Mouse (Mus musculus): ENCODE measurements around the gene Hoxa6.

Gene Hoxa6

DNA sequence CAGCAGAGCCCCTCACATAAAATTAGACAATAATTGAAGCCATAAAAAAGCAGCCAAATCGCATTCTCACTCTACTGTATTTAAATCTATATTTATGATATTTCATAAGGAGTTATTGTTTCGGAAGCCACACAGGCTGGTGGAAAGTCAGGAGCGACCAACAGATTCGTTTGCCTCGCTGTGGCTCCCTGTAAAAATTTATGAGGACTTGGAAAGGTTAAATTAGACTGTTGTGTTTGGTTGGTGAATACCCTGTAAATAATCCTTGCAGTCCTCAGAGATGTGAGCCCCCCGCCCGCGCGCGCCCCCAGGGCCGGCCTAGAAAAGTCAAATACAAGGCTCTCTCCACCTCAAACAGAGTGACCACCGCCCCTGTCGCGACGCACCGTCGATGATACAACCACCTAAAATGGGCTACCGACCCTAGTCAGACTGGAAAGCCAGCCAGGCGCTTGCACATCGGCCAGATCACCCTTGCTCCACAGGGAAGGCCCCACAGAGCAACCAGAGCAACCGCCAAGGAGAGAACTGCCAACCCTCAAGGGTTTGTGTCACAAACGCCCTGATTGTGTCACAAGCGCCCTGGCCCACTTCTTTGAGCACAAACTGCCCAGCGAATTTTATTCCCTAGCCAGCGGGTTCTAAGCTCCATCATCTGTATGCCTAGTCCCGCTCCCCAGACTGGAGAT is 18.2 kb upstream of the Hoxa6 start:
- DNase-seq = no peak

DNA sequence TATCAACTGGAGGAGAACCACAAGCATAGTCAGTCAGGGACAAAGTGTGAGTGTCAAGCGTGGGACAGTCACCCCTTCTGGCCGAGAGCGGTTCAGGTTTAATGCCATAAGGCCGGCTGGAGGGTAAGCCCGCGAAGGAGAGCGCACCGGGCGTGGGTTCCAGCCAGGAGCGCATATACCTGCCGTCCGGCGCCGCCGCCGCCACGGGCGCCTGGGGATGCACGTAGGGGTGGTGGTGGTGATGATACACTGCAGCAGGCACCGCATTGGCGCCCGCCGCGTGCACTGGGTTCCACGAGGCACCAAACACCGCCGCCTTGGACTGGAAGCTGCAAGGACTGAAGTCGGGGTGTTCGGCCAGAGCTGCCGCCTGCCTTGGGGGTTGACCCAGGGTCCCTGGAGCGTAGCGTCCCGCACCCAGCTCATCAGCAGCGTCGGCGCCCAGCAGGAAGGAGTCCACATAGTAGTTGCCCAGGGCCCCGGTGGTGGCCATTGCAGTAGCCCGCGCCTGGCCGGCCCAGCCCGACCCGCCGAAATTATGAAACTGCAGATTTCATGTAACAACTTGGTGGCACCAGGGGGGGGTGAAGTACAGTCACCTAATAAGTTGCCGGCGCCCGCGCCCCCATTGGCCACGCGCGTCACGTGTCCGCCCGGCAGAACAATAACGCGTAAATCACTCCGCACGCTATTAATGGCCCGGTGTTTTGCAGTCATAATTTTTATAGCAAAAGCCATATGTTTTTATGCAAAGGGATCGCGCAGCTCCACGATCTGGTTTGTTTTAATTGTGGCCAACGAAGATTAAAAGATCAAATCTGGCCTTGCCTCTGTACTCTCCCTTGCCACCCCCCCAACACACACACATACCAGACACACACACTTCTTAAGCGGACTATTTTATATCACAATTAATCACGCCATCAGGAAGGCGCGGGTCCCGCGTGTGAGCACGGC is 17.4 kb upstream of the Hoxa6 start:
- DNase-seq = no peak

DNA sequence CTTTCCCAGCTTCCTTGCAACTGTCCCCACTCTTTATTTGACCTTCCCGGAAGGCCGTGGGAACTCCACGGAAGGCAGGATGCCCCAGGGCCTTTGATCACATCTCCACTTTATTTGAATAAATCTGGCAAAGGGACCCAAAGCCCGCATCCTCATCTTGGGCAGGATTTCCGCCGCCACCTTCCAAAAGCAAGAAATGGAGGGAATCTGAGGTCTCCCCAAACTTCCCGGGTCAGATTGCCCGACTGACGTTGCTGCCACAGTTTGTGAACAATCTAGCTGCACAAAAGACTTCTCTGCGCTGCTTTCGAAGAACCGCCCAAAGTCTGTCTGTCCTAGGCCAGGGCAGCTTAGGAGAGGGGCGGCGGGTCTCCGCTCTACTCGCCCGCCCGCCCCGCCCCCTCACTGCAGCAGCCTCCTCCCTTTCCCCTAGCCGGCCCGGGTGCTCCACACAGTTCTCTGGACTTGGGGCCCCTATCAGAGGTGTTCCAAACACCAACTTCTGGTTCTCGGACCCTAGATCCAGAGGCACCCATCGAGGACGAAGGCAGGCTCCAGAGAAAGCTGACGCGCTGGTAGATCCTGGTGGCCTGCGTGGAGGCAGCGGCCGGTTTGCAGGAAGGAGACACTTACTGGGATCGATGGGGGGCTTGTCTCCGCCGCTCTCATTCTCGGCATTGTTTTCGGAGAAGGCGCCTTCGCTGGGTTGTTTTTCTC is 16.5 kb upstream of the Hoxa6 start:
- no peak for DNase-seq

DNA sequence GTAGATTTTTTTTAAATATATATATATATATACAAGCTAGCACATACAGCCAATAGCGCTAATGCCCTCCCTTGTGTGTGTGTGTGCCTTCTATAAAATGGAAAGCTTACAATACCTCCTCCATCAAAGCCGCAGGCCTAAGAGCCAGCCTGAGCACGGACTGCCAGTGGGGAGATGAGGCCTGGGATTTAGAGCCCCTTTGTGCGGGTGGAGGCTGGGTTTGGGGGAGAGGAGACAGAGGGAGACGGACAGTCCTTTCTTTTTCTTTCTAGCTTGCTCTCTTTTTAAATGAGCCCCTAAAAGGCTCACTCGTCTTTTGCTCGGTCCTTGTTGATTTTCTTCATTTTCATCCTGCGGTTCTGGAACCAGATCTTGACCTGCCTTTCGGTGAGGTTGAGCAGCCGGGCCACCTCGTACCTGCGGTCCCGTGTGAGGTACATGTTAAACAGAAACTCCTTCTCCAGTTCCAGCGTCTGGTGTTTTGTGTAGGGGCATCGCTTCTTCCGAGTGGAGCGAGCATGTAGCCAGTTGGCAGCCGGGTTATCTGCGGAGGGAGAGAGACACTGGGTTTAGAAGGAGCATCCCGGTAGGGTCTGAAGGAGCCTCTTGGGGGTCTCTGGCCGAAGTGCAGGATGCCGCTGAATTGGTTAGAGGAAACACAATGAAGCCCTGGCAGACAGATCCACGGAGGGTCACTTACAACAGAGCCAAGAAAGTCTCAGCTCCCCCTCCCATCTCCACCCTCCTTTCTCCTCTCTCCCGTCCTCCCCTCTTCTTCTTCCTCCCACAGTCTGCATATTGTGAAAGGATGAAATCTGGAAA is 15.6 kb upstream of the Hoxa6 start:
- DNase-seq = no peak

DNA sequence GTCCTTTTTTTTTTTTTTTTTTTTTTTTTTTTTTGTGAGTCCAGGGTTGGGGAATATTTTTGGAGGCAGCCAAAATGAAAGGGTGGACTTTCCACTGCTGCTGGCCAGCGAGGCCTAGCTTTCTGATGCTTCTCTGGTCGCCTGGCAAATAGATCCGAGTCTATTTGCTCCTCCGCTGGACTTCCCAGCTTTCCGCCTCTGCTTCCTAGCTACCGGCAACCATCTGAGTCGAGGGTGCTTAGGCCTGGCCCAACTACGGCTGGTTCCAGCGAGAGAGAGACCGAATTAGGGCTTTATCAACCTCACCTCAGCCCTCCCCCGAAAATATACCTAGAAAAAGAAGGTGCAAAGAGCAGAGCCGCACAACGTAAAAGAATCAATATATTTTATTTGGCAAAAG is 14.2 kb upstream of the Hoxa6 start:
- no peak for DNase-seq

DNA sequence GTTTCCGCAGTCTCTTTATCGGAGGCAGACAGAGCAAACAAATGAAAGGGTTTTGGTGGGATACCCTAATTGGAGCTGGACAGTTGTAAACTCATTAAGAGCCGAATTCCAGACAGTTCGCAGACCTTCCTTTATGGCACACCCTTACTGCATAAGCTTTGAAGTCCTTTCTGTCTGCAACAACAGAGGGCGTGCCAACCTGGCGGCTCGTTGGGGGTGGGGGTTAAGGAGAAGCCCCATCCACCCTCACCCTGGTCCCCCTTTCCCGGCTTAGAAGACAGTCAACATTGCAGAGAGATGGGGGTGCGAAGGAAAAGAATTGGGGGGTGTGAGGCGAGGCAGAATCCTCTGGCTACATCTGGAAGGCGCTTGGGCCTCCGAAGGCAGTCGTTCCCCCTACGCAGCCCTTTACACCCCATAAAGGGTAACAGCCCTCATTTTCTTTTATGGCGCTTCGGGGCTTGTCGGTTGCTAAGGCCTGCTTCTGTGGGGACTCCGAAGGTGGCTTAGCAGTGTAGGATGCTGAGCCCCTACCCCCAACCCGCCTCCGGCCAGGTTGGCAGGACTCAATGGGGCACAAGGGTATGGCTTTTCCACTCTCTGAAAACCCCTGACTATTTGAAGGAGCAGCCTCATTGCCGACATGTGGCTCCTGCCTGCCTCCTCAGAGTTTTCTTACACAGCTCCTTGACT is 13.6 kb upstream of the Hoxa6 start:
- no peak for DNase-seq

DNA sequence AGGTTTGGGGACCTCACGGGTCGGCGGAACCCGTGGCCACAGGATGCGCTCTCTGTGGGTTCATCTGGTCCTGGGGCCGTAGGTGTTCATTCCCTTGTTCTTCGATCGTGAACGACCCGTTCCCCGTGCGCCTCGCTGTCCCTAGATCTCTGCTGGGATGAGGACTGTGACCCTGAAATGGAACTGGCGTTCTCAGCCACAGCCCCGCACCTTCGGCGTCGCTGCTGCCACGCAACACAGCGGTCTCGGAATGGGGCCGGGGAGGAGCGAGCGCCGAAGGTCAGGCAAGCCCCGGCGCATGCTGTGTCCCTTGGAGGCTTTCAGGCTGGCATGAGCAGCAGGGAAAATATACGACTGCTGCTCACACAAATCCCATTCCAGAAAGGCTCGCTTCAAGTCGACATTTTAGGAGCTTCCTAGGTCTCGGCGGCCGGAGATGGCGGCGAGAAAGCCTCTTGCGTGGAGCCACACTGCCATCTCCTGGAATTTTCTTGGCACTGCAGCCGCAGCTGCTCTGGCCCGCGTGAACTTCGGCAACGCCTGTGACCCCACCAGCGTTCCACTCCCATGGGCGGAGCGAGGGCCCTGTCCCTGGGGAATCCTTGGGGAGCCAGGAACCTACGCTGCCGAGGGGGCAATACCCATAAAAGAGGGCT is 12.9 kb upstream of the Hoxa6 start, which contains the start of gene Hoxa7:
Gene Hoxa7, minus strand, starts transcription at position 518 of the 656 bp plus-strand sequence.
- DNase-seq = peak; percentile 70

DNA sequence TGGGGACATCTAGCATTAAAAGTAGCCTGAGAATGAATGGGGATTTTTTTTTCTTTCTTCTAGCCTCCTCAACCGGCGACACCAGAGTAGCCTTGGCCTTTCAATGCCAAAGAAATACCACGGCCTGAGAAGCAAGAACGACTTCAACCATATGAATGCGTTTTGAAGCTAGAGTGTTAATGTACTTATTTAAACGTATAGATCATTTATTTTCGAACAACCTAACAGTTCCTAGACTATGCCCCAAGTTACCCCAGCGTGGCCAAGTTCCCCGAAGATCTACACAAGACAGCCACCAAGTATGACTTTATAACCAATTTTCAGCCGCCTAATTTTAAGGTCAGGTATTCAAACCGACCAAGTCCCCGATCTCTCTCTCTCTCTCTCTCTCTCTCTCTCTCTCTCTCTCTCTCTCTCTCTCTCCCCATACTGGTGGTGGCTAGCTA is 12.4 kb upstream of the Hoxa6 start:
- DNase-seq = no peak

DNA sequence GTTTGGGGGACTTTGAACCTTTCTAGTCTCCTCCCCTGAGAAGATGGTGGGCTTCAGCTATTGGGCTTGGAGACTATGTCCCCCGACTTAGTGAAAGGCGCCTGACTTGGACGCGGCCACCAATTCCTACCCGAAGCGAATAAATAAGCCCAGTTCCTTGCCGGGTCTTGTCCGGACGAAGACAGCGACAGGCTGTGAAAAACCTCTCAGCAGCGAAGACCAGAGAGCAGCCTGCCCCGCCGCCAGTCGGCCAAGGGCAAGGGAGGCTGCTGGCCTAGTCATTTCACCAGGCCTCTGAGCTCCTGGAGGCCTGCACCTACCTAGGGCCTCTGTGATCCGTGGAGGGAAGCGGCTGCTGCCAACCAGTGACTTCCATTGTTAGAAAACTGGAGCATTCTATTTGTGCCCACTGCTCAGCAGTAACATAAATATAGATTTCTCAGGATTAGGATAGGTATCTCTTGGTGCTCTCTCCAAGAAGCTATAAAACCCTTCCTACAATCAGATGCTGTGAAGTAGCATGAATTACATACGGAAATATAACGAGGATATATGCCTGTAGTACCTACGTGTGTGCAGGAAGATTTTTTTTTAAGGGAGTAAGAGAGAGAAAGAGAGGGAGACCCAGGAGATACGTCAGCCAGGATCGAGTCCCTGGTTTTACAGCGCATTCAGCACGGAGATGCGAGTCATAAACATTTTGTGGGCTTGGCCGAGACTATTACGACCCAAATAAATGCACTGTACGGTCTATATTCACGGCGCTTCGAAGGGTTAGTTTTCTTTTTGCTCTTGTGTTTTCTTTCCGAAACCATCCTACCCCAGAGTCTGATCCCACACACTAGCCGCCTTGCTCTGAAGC is 11.7 kb upstream of the Hoxa6 start:
- DNase-seq = no peak

DNA sequence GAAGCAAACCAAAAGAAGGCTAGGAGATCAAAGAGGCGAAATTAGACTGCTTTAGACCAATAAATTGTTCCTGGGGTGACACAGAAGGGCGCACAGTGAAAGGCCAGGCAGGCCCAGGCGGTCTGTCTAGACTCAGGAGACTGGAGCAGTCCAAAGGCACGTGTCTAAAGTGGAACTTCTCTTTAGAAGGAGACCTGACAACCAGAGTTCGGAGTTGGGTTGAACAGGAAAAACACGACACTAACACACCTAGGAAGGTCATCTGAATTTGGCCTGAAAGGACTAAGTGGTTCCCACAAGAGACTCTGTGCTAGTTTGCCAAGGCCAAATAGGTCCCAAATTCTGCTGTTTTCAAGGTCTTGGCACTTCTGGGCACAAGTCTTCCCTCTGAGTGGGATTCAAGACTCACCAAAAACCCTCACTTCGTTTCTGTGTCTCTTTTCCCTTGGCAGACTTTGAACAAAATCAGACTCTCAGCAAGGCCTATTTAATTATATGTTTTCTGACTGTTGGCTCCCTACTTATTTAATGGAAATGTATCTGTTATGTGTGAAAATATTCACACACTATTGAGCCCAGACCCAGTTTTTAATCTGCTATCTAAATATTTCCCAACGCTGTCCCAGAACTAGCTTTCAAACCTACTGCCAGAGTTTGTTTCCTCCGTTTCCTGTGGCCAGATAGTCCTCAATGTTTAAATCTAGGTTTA is 10.9 kb upstream of the Hoxa6 start:
- no peak for DNase-seq

DNA sequence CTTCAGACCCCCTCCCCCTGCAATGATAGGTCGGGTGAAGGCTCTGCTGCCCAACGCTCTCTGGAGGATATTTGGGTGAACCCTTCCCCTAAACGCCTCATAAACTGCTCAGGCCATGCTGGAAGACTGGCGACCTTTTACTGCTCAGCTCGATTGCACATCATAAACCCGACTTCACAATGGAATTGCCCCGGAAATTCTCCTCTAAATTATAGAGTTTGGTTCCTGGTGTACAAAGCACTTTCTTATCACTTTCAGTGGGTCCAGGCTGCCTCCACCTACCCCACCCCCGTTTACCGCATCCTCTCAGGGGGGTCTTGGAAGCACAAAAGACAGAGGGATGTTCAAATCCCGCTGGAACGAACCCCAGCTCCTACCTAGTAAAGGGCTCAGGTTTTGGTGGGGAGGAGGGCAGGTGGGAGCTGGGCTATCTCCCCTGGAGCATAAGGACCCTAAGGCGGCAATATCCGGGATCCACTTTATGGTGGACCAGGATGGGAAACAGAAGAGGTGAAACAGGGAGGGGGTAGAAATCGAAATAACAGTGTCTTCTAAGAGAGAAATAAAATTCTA is 10.2 kb upstream of the Hoxa6 start:
- no peak for DNase-seq

DNA sequence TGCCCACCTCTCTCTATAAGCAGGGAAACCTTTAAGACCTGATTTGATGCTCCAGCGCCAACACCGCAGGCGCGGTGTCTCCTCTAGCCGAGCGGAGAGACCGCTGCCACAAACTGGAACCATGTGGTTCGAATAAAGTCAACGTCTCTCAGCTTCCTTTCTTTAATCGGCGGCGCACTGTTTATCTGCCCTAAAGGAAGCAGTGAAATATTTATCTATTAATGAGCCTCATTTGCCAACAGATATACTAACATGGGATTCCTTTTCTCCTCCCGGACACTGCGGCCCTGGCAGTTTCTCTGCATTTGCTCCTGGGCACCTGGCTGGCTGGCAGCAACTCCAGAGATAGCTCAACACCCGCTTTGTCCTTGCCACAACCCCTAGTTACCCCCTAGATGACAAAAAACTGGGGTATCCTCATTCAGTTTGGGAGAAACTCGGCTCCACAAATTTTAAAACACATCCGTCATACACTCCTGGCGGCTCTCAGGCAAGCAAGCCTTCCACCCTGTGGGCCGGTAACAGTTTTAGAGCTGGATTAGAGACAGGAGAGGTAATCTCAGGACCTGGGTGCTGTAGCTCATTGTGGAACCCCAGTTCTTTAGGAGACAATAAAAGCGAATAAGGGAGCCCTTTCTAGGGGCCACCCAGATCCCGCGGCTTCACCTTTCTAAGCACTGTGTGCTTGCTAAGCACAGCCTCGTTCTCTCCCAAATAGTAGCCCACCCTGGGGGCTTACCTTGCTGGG is 9.5 kb upstream of the Hoxa6 start:
- DNase-seq = no peak

DNA sequence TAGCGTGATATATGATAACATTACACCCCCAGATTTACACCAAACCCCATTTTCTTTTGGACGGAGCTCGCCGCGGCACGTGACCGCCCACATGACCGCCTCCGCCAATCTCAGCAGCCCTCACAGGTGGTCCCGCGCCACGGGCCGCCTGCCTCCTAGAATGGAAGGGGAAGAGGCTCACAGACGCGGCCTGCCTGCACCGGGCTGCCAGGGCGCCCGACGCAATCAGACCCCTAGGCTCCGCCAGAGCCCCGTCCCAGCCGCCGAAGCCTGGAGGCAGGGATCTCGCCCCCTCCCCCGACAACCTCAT is 8.9 kb upstream of the Hoxa6 start:
- no peak for DNase-seq

DNA sequence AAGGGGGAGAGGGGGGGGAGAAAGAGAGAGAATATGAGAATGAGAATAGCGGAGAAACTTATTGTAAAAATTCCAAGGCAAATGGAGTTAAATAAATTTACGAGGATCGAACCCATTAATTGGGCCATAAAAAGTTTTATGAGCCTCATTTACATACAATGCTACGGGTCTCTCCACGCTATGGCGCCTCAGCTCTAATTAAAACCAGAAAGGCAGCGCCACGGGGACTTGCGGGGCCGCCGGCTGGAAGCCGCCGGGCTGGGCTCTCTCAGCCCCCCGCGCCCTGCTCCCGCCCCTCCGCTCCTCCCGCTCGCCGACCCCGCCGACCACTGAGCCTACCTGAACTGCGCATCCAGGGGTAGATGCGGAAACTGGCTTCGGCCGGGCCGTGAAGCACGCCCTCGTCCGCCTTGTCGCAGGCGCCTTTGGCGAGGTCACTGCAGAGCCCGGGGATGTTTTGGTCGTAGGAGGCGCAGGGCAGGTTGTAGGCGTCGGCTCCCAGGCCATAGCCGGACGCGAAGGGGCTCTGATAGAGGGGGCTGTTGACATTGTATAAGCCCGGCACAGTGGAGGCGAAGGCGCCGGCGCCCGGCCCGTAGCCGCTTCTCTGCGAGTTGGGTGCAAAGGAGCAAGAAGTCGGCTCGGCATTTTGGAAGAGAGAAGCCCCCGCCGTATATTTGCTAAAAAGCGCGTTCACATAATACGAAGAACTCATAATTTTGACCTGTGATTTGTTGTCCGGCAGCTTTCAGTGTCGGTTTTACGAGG is 8.4 kb upstream of the Hoxa6 start:
- no peak for DNase-seq

DNA sequence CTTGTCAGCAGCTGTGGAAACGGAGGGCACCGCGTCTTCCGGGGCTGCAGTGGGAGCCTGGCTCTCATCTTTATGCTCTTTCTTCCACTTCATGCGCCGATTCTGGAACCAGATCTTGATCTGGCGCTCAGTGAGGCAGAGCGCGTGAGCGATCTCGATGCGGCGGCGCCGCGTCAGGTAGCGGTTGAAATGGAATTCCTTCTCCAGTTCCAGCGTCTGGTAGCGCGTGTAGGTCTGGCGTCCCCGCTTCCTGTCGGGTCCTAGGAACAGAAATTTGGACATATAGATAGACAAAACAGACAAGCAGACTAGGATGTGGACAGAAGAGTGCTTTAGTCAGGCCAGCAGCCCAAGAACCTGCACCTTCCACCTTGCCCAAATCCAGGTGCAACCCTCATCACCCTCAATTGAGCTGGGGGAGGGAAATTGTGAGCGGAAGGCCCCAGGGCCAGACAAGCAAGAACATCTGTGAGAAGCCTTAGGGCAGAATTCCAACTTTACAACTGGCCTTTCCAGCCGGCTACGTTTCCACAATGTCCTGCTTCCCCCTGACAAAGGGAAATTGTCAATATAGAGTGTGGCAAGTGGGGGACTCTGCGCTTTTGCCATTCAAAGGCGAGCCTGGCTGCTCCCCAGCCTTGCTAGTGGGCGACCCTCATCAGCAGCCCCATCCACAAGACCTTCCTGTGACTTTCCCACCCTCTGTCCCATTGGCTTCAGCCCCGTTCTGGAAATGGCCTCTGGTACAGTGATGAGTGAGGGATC is 7.4 kb upstream of the Hoxa6 start:
- no peak for DNase-seq

DNA sequence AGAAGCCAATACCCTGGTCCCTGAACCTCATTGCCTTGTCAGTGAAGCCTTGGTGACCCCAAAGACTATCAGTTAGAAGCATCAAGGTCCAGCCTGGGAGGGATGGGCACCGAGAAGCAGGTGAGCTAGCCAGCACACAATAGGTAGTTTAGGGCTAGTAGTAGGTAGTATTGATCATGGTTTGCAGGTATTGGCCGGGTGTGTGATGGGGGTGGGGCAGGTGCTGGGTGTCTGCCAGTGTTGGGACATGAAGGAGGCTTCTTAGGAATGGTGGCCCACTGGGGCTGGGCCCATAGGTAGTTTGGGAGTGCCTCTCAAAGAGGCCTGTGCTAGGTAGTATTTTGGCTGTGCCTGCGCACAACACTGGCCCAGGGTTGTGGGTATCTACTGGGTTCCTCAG is 6.5 kb upstream of the Hoxa6 start:
- no peak for DNase-seq

DNA sequence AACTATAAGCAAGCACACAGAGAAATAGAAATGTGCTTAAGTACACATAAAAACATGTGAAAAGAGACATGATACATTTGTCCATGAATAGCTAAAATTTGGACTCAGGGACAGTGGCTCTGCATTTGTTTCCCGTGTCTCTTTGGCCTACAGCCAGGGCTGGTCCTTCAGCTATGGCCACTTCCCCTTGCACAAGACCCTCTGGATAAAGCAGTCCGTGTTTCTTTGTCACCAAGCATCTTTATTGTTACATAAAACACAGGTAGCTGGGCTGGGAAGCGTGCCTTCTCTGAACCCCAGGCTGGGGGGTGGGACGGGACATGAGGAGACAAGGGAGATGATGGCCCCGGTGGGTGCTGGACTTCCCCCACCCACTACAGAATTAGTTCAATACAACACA is 5.7 kb upstream of the Hoxa6 start:
- no peak for DNase-seq
